Mouse (Mus musculus) yolk sac, embryonic 10.5 days (tissue): ENCODE data around the gene Sympk.

Source experiments
- DNase-seq: peaks from one replicate; pipeline ENCODE4 v3.0.0-alpha.2; 2017; ENCODE audit warnings: low spot score

Sympk gene

DNA sequence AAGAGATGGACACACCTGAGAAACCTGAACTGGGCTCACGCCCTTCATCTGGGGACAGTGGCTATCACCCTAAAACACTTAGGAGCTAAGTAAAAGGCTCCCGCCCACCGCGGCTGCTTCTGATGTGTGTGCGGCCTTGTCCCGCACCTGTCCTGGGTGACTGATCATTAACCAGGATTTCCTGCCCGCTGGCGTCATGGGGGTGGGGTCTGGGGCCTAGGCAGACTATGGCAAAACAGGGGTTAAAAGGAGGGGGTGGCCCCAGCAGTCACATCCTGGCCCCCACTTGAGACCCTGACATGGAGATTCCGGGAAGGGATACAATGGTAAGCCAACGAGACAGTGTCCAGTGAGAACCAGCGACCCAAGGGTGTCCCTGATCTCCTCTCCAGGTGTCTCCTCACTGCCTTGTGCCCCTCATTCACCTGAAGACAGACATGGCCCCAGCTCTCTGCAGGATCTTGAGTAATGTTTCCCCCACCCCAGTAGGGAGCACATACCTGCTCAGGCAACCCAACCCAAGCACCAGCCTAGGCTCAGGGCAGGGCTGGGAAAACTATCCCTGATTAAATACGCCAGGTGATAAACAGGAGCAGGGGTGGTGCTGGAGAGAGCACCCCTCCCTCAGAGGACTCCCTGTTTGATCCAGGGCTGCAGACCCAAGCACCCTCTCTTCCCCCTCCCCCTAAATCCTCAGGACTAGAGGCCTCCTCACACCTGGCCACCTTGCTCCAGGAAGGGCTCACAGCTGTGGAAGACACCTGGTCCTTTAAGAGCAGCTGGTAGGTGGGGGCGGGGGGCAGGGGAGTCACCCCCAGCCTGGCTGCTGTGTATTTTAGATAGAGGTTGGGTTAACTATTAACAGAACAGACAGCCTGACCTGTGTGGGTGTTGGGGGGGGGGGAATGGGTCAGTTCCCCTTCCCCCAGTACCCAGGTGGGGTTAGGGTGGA is 16.9 kb upstream of the Sympk start:
- DNase-seq: peak; percentile 89

DNA sequence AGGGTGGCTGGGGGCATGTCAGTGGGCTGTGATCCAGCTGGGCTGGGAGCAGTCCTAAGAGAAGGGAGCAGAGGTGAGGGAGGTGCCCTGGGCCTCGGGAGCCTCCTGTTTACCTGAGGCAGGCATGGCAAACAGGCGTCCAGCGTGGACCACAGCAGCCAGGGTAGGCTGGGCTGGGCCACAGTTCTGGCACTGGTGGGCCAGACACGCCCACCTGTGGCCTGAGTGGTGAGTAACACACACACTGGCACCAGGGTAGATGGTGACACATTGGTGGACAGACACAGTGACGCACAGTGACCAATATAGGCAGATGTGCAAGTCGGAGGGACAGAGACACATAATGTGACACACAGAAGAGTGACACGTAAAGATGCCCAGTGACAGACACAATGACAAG is 13.6 kb upstream of the Sympk start:
- no peak for DNase-seq

DNA sequence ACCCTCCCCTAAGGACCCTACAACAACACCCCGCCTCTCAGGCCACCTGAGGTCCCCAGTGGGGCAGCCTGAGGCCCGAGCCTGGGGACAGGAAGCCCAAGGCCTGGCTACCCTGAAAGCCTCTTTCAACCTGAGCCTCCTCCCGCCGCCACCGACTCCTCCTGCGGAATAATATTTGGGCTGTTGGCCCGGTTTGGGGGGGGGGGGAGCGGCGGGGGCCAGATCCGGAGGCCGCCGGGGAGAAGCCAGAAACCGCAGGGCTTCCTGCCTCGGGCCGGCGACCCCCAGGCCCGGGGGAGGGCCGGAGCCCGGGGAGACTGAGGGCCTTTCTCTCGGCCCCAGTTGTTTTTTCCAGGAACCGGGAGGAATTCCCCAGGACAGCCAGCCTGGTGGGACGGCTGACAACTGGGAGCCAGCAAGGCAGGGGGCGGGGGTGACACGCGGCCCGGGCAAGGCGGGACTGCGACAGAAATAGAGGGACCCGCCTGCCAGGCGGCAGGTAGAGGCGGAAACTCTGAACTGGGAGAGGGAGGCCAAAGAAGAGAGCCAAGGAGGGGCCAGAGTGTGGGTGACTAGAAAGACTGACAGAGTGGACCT is 12.1 kb upstream of the Sympk start:
- peak; percentile 81 for DNase-seq

DNA sequence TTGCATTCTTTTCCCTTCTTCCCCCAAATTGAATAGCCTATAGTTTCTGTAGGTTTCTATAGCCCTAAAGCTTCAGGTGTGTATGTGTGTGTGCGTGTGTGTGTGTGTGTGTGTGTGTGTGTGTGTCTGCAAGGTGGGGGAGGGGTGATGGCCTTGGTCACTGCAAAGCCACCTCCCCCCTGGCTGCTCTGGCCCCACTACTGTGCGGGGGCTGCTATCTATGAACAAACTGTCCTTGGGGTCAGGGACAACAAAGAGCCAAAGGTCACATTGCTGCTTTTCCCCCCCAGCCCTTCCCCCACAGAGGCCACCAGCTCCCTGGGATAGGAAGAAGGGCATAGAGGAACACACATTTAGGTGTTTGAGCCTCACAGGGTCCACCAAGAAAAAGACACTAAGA is 11.3 kb upstream of the Sympk start:
- DNase-seq: peak; percentile 85

DNA sequence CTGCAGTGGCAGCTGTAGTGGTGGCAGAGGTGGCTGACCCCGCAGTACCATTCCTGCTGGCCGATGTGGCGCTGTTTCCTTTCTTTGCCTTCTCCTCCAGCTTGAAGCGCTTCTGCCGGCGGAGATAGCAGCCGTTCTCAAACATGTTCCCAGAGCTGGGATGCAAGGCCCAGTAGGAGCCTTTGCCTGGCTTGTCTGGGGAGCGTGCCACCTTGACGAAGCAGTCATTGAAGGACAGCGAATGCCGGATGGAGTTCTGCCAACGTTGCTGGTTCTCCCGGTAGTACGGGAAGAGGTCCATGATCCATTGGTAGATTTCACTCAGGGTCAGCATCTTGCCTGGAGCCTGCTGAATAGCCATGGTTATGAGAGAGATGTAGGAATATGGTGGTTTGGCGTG is 9.7 kb upstream of the Sympk start:
- no peak for DNase-seq

DNA sequence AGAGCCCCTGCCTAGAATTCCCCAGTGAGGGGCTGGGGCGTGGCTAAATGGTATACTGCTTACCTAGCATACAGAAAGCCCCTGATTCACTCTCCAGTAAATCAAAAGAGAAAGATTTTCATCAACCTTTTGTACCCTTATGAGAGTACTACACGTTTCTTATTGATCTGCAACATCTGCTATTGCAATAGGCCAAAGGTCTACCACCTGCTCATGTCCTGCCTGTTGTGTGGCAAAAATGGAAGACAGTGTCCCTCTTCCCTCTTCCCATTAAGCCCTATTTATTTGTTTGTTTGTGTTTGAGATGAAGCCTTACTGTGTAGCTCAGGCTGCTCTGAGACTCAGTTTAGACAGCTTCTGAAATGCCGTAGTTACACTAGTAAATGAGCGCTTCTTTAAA is 8.1 kb upstream of the Sympk start:
- no peak for DNase-seq

DNA sequence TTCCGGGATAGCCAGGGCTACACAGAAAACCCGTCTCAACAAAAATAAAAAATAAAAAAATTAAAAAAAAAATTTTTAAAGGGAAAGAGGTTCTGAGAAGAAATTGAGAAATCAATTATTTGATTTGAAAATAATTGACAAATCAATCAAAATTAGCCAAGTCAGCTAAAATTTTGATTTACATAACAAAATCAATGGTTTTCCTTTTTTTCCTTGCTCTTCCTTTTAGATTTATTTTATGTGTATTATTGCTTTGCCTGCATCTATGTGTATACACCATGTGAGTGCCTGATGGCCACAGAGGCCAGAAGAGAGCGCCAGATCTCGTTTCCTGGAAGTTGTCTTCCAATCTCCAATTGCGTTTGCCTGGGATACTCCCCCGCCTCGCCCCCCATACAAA is 6.3 kb upstream of the Sympk start:
- DNase-seq: no peak

DNA sequence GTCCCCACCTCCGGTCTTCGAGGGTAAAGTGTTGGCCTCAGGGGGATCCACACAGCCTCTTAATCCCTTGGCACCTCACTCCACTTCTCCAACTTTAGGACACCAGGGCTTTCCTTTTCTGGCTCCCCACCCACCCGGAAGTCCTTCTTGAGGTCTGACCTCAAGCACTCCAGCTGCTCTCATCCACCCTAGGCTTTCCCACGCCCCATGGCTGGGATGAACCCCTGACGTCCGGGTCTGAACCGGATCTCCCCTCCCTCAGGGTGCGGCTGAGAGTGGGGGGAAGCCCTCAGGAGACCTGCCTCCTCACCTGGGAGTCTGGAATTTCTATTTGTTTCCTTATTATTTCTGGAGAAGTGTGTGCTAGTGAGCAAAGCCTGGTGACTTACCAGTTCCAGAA is 3.1 kb upstream of the Sympk start:
- DNase-seq: peak; percentile 29

DNA sequence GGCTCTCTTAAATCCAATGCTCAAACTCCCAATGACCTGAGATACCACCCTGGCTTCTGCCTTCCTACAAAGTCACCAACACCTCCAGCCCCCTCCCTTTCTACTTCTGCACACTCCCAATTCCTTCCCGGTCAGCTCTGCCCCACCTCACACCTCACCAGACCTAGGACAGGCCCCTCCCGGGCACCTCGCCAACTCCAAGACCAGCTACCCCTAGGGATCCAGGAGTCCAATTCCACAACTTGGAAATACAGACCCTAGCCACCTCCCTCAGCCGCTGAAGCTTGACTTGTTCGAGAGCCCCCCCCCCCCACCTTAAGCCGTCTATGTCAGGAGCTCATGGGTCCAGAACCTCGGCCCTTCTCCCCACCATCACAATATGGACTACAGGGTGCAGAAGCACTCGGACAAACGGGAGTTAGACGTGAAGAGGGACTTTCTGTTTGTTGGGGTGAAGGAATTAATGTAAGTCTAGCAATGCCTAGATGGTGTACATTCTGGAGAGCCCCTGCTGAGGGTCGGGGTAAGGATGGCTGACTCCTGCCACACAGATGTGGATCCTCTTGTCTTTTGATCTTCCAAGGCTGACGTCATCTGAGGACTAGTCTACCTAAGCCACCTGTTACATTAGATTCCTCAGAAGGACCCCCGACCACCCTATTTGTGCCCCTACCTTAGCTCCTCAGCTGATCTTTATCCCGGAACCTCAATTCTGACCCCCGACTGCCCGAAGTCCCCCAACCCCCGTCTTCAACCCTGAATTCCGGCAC is 1.8 kb upstream of the Sympk start:
- peak; percentile 35 for DNase-seq

DNA sequence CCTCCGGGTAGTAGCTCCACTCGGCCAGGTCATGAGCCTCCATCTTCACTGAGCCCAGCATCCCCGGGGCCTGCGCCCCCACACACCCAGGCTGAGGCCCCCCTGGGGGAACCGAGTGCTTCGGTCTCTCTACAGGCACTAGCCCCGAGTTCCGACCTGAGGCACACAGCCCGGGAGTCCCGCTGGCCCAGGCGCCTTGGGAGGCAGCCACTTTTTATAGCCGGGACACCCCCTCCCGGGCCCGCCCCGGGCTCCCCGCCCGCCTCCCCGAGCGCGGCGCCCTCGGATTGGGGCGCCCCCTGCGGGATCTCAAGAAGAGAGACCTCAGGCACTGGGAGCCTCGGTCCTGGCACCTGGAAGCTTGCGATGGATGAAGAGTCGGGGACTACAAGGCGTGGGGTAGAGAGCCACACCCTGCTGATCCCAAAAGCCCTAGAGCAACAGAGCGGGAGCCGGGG is 791 bp upstream of the Sympk start, which contains the start of gene Foxa3:
Gene Foxa3, minus strand, starts transcription at position 182 of the 458 bp plus-strand sequence.
- peak; percentile 83 for DNase-seq

DNA sequence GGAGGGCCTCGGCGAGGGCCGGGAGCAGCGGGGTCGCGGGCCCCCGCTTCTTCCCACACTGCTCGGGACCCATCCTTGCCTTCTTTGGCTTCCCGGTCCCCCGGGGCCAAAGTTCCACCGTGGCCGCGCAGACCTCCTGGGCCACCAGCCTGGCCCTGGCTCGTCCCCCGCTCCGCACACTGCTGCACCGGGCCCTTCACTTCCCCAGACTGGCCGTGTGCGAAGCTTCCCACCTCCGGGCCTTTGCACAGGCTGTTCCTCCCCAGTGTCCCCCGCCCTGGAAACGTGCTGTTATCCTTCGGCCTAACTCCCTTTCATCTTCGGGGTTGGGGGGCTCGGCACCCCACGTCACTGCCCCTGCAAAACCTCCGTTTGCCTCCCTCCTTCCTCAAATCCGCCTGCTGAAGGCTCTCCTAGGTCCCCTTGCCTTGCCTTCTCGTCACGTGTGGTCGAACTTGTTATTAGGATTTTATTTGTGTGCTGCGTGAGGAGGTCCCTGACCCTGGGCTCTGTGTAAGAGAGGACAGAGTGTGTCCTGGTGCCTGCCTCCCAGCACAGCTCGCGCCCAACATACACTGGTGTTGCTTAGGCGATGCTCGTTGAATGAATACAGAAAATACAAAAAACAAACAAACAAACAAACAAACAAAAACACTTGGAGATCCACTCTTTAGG is 541 bp downstream of the Sympk start:
- DNase-seq: no peak

DNA sequence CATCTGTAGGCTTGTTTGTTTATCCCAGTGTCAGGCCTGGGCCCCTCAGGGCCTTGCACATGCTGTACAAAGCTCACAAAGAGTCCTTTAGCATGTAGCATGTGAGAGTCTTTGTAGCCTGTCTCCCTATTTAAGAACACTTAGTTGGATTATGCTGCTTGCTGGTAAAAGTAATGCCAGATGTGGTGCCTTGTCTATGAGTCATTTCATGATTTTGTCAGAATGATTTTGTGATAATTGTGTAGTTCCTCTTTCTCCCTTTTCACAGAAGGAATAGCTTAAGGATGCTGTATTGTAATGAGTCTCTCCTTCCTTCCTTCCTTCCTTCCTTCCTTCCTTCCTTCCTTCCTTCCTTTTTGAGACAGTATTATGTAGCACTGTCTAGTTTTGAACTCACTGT is 3.9 kb downstream of the Sympk start:
- DNase-seq: no peak

DNA sequence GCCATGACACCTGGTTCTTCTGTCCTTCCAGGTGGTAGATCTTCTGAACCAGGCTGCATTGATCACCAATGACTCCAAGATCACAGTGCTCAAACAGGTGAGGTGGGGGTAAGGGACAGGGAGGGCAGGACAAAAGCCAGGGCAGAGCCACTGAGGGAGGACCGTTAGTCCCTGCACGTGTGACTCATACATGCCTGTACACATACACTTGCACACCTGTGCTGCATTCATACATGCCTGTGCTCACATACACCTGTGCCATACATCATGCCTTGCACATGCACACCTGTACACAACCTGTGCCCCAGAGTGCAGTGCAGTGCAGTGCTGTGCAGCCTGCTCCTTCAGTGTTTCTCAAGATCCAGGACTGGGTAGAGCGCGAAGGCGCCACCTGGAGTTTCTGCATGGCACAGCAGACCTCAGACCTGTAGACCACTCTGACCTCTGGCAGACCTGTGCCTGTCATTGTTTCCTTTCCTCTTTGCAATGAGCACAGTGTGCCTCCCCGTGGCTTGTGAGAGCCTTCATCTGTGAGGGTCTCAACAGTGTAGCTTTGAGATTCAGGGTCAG is 5.0 kb downstream of the Sympk start:
- DNase-seq: peak; percentile 35

DNA sequence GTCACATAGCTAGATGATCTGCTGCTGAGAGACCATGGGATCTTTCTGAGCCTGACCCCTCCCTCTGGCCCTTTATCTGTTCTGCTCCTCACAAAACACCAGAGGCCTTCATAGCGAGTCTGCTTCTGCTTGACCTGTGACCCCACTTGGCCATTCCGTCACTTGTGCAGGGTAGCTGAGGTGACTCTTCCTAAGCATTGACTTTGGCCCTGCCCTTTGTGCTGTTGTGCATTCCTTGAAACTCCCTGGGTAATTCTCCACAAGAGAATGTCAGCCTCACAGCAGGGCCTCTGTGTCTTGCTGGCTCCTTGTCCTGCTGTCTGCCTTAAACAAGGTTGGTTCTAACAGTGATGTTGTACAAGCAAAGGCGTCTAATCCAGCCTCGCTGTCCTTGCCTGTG is 7.5 kb downstream of the Sympk start:
- DNase-seq: peak; percentile 75

DNA sequence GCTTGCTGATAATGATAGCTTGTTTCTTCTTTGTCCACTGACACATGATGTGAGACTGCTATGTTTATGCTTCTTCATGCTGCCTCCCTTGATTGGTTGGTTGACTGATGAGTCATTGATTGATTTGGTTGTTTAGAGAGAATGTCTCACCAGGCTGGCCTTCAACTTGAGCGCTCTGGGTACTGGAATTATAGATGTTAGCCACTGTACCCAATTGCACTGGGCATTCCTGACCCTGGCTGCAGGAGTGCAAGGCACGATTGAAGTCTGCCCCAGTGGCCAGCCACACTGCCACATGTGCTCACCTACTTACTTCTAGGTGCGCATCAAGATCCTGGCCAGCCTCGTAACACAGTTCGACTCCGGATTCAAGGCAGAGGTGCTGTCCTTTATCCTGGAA is 20.4 kb downstream of the Sympk start:
- no peak for DNase-seq

DNA sequence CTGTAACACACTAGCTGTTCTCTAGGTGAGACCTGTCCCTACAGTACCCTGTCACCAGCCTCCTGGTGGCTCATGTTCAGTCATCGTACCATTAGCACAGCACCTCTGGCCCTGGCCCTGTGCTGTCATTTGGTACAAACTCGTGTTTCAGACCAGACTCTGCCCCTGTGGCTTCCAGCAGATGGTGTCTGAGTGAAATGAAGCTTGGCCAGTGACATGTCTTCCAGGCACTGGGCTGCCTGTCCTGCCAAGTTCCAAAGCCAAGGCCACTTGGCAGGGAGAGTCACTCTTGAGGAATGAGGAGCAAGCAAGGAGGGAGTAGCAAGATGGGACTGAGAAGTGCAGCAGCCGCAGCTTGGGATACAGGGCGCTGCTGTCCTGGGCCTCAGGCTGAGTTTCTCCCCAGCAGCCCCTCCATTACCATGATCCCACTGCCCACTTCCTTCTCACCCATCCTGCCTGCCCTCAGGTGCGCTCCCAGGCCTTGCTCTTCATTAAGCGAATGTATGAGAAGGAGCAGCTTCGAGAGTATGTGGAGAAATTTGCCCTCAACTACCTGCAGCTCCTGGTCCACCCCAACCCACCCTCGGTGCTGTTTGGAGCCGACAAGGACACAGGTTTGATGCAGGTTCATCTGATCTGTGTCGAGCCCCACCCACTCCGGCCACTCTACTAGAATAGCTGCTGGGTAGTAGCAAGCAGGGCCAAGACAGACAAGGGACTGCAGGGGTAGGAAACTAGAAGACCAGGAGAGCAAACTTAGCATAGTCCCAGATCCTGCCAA is 22.3 kb downstream of the Sympk start:
- DNase-seq: no peak

DNA sequence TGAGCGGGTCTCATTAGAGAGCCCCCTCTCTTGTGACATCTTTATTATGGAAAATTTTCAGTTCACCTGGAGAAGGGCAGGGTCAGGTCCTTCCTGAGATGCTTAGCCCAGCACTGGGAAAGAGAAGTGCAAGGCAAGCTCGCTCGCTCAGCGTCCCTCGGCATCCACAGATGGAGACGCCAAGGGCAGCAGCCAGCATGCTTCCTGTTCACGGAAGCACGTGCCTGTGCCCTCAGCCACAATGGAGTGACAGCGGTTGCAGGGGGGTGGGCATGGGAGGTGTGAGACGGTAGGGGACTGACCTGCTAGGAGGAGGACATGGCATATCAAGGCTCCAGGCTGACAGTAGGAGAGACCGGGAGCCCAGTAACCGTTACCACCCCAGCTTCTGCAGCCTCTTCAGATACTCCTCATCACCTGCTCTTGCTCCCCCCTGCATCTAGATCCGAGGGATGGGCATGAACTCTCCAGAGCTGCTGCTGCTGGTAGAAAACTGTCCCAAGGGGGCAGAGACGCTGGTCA is 23.9 kb downstream of the Sympk start:
- no peak for DNase-seq

DNA sequence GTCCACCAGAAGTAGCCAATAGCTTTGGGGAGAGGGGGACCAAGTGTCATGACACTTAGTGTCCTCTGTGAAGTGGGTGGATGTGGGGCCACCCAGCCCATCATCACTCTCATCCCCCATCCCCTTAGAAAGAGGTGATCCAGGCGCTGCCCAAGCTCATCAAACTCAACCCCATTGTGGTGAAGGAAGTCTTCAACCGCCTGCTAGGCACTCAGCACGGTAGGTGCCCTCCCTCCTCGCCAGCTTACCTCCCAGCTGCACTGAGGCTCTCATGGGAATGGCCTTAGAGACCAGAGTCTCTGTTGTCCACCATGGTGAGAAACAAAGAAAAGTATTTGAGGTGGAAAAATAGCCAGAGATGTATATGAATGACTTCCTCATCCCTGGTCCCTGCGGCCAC is 25.1 kb downstream of the Sympk start:
- no peak for DNase-seq

DNA sequence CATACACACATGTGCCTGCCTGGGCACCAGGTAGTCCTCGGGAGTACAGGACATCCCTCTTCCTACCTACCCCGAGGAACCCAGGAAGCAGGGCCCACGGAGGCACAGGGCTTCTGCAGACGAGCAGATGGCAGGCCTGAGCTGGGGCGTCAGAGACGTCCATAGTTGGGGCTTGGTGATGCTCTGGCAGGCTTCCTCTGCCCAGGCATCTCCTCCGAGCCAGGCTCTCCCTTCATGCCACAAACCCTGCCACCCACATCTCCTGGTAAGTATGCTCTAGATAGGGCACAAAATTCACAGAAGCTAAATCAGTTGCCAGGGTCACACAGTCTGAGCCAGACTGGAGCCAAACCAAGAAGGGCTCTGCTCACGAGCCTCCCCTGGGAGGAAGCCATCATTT is 26.0 kb downstream of the Sympk start:
- DNase-seq: no peak

DNA sequence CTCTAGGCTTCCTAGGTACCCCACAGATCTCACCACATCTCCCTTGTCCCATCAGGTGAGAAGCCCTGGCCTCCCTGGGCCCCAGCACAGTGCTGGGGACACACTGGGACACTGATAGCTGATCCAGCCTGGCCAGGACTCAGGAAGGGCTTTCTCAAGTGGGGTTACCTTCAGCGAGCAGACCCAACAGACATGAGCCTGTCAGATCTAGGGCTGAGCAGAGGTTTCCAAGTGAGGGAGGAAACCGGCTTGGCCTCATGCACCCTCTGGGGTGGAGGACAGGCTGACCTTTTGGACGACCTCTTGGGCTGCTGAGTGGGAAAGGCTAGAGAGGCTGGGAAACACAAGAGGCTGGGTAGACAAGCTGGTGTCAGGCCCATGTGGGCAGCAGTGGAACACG is 27.0 kb downstream of the Sympk start:
- DNase-seq: no peak
